Mouse (Mus musculus) neural tube, embryonic 13.5 days (tissue): ENCODE measurements around the gene Zfp53. TPM values are rescaled to one million over a fixed set of nuclear protein-coding genes. Genes with fewer than 3 reads are reported as not detected.
A peak's percentile ranks its signal among the peaks of the same experiment; 100 is the strongest.

ENCODE experiments used
- ATAC-seq: fragments of 200-750 bp; cut with Nextera tagmentation; 2 replicates; pipeline ENCODE4 v1.8.0; 2017; ENCODE audit warnings: low read depth, mild to moderate bottlenecking, moderate TSS enrichment, moderate library complexity
- H3K27ac ChIP-seq: fragments of 300-500 bp; sonication (generic); replicated peaks from 2 replicates; pipeline ENCODE4 v1.5.1; 2015; ENCODE audit warnings: moderate library complexity, mild to moderate bottlenecking, inconsistent platforms
- H3K27me3 ChIP-seq: fragments of 300-500 bp; sonication (generic); 2 replicates; pipeline ENCODE4 v1.6.1; 2015; ENCODE audit warnings: mild to moderate bottlenecking, inconsistent platforms
- H3K36me3 ChIP-seq: fragments of 300-500 bp; sonication (generic); 2 replicates; pipeline ENCODE4 v1.6.1; 2015; ENCODE audit warnings: mild to moderate bottlenecking, inconsistent platforms
- H3K4me1 ChIP-seq: fragments of 300-500 bp; sonication (generic); replicated peaks from 2 replicates; pipeline ENCODE4 v1.6.1; 2015; ENCODE audit warnings: inconsistent platforms
- H3K4me2 ChIP-seq: fragments of 300-500 bp; sonication (generic); 2 replicates; pipeline ENCODE4 v1.6.1; 2015; ENCODE audit warnings: inconsistent platforms, mild to moderate bottlenecking, moderate library complexity
- H3K4me3 ChIP-seq: fragments of 300-500 bp; sonication (generic); 2 replicates; pipeline ENCODE4 v1.5.1; 2015; ENCODE audit warnings: mild to moderate bottlenecking, inconsistent platforms
- H3K9ac ChIP-seq: fragments of 300-500 bp; sonication (generic); 2 replicates; pipeline ENCODE4 v1.6.1; 2015; ENCODE audit warnings: moderate library complexity, mild to moderate bottlenecking, inconsistent platforms
- H3K9me3 ChIP-seq: fragments of 300-500 bp; sonication (generic); 2 replicates; pipeline ENCODE4 v1.6.1; 2016; ENCODE audit warnings: inconsistent platforms
- WGBS: fragments of 180-500 bp; shearing (Covaris S2); methylation state at CpG from one replicate; pipeline ENCODE4 v1.1.7; 2015; 5-methylcytosine and 5-hydroxymethylcytosine counted together
- polyA plus RNA-seq: library from polyadenylated mRNA; unstranded; fragments of >200 nt; fragmentation: Nextera tagmentation; extraction: Ambion mirVana; gene quantifications from 2 replicates; pipeline ENCODE4 v1.2.1, GENCODE M21; 2015

Gene Zfp53
- polyA plus RNA-seq, 1 experiment from 2014 or later, result 10.1 TPM

- Histone ChIP-seq H3K27ac (peak overlapping the region; percentile 95), H3K4me3 (peak overlapping the region; percentile 80), H3K4me1 (peaks cover 26% of the 10 kb centered on the region), H3K36me3 (no peaks in the 10 kb centered on the region), H3K9me3 (no peaks in the 10 kb centered on the region), H3K4me2 (peak overlapping the region; percentile 68), H3K27me3 (no peaks in the 10 kb centered on the region), H3K9ac (peak overlapping the region; percentile 93)
- WGBS, result under 1% methylated on average over 54 of the region's 54 CpGs
- peak; percentile 87 for ATAC-seq
Observed at GRCm38 (mm10) chr17:21532101-21532951, 43.5 kb downstream of the Zfp53 start.

- Histone ChIP-seq H3K4me1 (peaks cover 26% of the 10 kb centered on the region), H3K9me3 (no peaks in the 10 kb centered on the region), H3K27ac (no peak overlapping the region), H3K4me3 (no peak overlapping the region), H3K4me2 (no peak overlapping the region), H3K36me3 (no peaks in the 10 kb centered on the region), H3K9ac (no peak overlapping the region), H3K27me3 (no peaks in the 10 kb centered on the region)
- no peak for ATAC-seq
- 91% methylated on average over 1 of the region's 1 CpGs for WGBS
Observed at GRCm38 (mm10) chr17:21533961-21534360, 45.2 kb downstream of the Zfp53 start.

DNA sequence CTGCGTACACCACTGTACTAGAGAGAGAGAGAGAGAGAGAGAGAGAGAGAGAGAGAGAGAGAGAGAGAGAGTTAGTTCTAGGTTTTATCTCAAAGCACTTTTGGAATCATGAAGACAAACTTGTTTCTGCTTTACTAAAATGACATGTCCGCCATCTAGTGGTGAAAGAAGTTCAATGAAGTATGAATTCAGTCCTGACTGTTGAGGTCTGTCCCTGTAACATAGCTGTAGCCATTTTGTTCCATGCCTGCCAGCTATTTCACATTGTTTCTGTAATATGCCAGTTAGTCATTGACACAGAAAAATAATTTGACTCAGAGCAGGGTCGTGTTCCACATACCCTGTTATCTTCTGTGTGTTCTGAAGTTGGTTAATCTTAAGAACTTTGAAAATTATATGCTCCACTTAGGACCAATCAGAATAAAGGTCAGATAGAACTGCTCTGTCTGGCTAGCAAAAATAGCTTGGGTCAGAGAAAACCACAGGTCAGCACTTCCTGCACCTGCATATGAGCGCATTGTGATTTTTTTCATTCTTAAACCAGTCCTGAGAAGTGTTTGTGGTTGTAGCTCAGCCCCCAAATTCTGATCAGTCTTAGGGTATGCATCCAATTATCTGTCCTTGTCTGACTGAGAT, 45.8 kb downstream of the Zfp53 start:
- Histone ChIP-seq H3K36me3 (no peaks in the 10 kb centered on the region), H3K4me1 (peaks cover 26% of the 10 kb centered on the region), H3K9me3 (no peaks in the 10 kb centered on the region), H3K4me2 (peak overlapping the region; percentile 72; the same call in 1 of the 2 replicates), H3K27me3 (no peaks in the 10 kb centered on the region), H3K27ac (no peak overlapping the region), H3K4me3 (no peak overlapping the region), H3K9ac (no peak overlapping the region)
- 21% methylated on average over 4 of the region's 4 CpGs for WGBS
- 0 out of 2 replicates have a peak, but pooled peaks have one; percentile 5 for ATAC-seq

DNA sequence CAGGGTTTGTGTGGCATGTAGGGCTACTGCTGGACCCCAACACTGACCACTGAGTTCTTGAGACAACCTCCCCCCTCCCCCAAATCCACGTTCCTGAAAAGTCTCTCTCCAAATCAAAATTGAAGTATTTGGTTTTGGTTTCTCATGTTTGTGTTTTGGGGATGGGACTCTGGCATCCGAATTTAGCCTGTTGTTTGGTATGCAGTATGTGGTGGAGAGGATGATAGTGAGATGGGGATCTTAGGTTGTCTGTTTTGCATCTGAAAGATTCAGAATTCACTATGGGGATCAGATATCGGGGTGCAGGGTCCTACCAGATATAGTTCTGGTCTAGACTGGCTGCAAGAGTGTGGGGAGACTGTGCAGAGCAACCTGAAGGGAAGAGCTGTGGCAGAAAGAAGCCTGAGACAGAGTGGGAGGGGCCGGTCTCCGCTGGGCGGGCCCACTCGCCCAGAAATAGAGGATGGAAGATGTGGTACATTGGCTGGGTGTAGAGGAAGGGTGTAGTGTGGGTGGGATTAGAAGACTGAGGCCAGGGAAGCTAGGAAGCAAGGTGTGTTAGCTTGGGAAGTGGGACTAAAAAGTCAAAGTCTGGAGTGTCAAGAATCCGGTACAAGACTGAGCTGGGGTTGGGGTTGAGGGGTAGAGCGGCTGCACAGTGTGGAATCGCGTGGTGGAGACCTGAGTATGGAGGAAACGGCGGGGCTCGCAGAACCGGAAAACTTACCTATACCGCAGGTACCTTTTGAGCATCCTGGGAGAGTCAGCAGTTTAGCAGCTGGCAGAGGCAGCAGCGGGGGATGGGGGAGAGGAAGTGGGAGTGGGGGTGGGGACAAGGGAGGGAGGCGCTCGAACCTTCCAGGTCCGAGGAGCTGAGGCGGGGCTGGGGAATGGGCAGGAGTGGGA, 46.6 kb downstream of the Zfp53 start, which contains the start of gene Zfp52:
Gene Zfp52 (plus strand): TSS at position 444 of the 906 bp plus-strand sequence.
- peak; percentile 33 for ATAC-seq
- WGBS, result 6% methylated on average over 21 of the region's 21 CpGs
- Histone ChIP-seq H3K27ac (no peak within 1 kb of the TSS), H3K9me3 (no peaks in the 10 kb centered on the region), H3K36me3 (no peaks in the 10 kb centered on the region), H3K4me3 (peak within 1 kb of the TSS; percentile 44), H3K9ac (peak within 1 kb of the TSS; percentile 66), H3K4me2 (peak within 1 kb of the TSS; percentile 72), H3K4me1 (peaks cover 26% of the 10 kb centered on the region), H3K27me3 (no peaks in the 10 kb centered on the region)

DNA sequence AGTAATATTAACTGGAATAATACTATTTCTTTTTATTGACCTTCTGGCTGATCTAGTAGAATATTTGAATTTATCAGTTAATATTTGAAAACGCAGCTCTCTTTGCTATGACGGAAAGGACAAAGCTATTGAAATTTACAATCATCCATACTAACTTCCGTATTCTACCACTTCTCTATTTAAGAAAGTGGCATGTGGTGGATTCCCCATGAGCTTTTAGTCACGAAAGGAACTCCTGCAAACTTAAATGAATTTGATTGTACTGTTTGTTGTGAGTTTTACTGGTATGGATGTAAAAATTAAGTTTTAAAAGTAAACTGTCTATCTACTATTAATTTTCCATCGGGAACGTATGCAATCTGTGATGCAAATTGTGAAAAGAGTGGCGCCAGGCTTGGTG, 47.3 kb downstream of the Zfp53 start:
- Histone ChIP-seq H3K4me1 (peaks cover 26% of the 10 kb centered on the region), H3K27ac (no peak overlapping the region), H3K27me3 (no peaks in the 10 kb centered on the region), H3K4me3 (peak overlapping the region; percentile 44), H3K9me3 (no peaks in the 10 kb centered on the region), H3K9ac (peak overlapping the region; percentile 66; the same call in 1 of the 2 replicates), H3K36me3 (no peaks in the 10 kb centered on the region), H3K4me2 (peak overlapping the region; percentile 72)
- ATAC-seq, result no peak
- 40% methylated on average over 7 of the region's 7 CpGs for WGBS

GRCm38 (mm10) chr17:21536676-21537075, 47.9 kb downstream of the Zfp53 start:
- no peak for ATAC-seq

GRCm38 (mm10) chr17:21557831-21558230, 69.0 kb downstream of the Zfp53 start:
- Histone ChIP-seq H3K9me3 (no peaks in the 10 kb centered on the region), H3K36me3 (peaks cover 8% of the 10 kb centered on the region), H3K4me1 (no peaks in the 10 kb centered on the region), H3K27me3 (no peaks in the 10 kb centered on the region), H3K9ac (no peak overlapping the region), H3K4me2 (no peak overlapping the region), H3K27ac (no peak overlapping the region), H3K4me3 (no peak overlapping the region)
- no peak for ATAC-seq
- WGBS, result 92% methylated on average over 2 of the region's 2 CpGs

More at GRCm38 (mm10) chr17:21536676-21537075, 47.9 kb downstream of the Zfp53 start:
- Histone ChIP-seq H3K9me3 (no peaks in the 10 kb centered on the region), H3K4me2 (no peak overlapping the region), H3K4me1 (peaks cover 21% of the 10 kb centered on the region), H3K36me3 (no peaks in the 10 kb centered on the region), H3K27me3 (no peaks in the 10 kb centered on the region), H3K27ac (no peak overlapping the region), H3K4me3 (no peak overlapping the region), H3K9ac (no peak overlapping the region)
- WGBS, result 83% methylated on average over 2 of the region's 2 CpGs

Other genes with a start within 250 kb of the Zfp53 start
- gene Vmn1r235, start 232.6 kb upstream of the Zfp53 start, polyA plus RNA-seq, result not detected in 2 replicates
- not detected in 2 replicates for gene Vmn1r236, start 206.1 kb upstream of the Zfp53 start, polyA plus RNA-seq
- gene Vmn1r237, start 177.1 kb upstream of the Zfp53 start, polyA plus RNA-seq, result not detected in 2 replicates
- gene Zfp677, start 105.2 kb upstream of the Zfp53 start, polyA plus RNA-seq, result 4.3 and 5.6 TPM in 2 replicates
- 5.0 and 5.6 TPM in 2 replicates for gene Zfp54, start 65.8 kb upstream of the Zfp53 start, polyA plus RNA-seq
- gene Zfp51, start 38.6 kb upstream of the Zfp53 start, polyA plus RNA-seq, result 15.2 and 16.5 TPM in 2 replicates
- 1.8 and 2.3 TPM in 2 replicates for gene Zfp52, start 46.5 kb downstream of the Zfp53 start, polyA plus RNA-seq
- gene Zfp948, start 78.0 kb downstream of the Zfp53 start, polyA plus RNA-seq, result 18.4 and 20.3 TPM in 2 replicates
- 11.5 and 12.3 TPM in 2 replicates for gene Zfp983, start 161.6 kb downstream of the Zfp53 start, polyA plus RNA-seq
- gene Gm10226, start 202.9 kb downstream of the Zfp53 start, polyA plus RNA-seq, result 16.9 and 19.2 TPM in 2 replicates
- gene Zfp760, start 218.7 kb downstream of the Zfp53 start, polyA plus RNA-seq, result 12.1 and 13.4 TPM in 2 replicates
- gene Zfp229, start 241.8 kb downstream of the Zfp53 start, polyA plus RNA-seq, result 10.8 and 12.2 TPM in 2 replicates